Mouse (Mus musculus) limb, embryonic 15.5 days (tissue): ENCODE results near the gene Tlr12. TPM values are rescaled to one million over a fixed set of nuclear protein-coding genes. Genes with fewer than 3 reads are reported as not detected.
"Not testable (repeated sequence)": the region's sequence is repeated elsewhere in the genome, so short reads cannot be mapped to it uniquely, and the experiment has no call there.

Experiments used
- ATAC-seq: fragments of 200-750 bp; cut with Nextera tagmentation; 2 replicates; pipeline ENCODE4 v1.8.0; 2017; ENCODE audit warnings: low read depth, moderate TSS enrichment; ENCODE audit not compliant: insufficient number of reproducible peaks, low FRiP score, low TSS enrichment
- H3K27ac ChIP-seq: fragments of 300-500 bp; sonication (generic); 2 replicates; pipeline ENCODE4 v1.5.1; 2015; ENCODE audit warnings: moderate library complexity, mild to moderate bottlenecking, inconsistent platforms
- H3K27me3 ChIP-seq: fragments of 300-500 bp; sonication (generic); 2 replicates; pipeline ENCODE4 v1.6.1; 2015; ENCODE audit warnings: inconsistent platforms
- H3K36me3 ChIP-seq: fragments of 300-500 bp; sonication (generic); 2 replicates; pipeline ENCODE4 v1.6.1; 2015; ENCODE audit warnings: inconsistent platforms
- H3K4me1 ChIP-seq: fragments of 300-500 bp; sonication (generic); 2 replicates; pipeline ENCODE4 v1.6.1; 2015; ENCODE audit warnings: inconsistent platforms
- H3K4me2 ChIP-seq: fragments of 300-500 bp; sonication (generic); 2 replicates; pipeline ENCODE4 v1.6.1; 2015; ENCODE audit warnings: mild to moderate bottlenecking, inconsistent platforms
- H3K4me3 ChIP-seq: fragments of 300-500 bp; sonication (generic); 2 replicates; pipeline ENCODE4 v1.5.1; 2015; ENCODE audit warnings: mild to moderate bottlenecking, inconsistent platforms
- H3K9ac ChIP-seq: fragments of 300-500 bp; sonication (generic); 2 replicates; pipeline ENCODE4 v1.6.1; 2015; ENCODE audit warnings: inconsistent platforms
- H3K9me3 ChIP-seq: fragments of 300-500 bp; sonication (generic); 2 replicates; pipeline ENCODE4 v1.6.1; 2016; ENCODE audit warnings: inconsistent platforms
- WGBS: fragments of 180-500 bp; shearing (Covaris S2); methylation state at CpG from one replicate; pipeline ENCODE4 v1.1.7; 2015; 5-methylcytosine and 5-hydroxymethylcytosine counted together
- polyA plus RNA-seq: library from polyadenylated mRNA; unstranded; fragments of >200 nt; fragmentation: Nextera tagmentation; extraction: Ambion mirVana; gene quantifications from 2 replicates; pipeline ENCODE4 v1.2.1, GENCODE M21; 2015

Tlr12 gene
- polyA plus RNA-seq: 0.72 and 0.76 TPM in 2 replicates

- WGBS: 51% methylated on average over 15 of the region's 15 CpGs
- Histone ChIP-seq H3K9me3 (no peaks in the 10 kb centered on the region), H3K36me3 (no peaks in the 10 kb centered on the region), H3K27me3 (peaks cover 19% of the 10 kb centered on the region; the same call in 1 of the 2 replicates), H3K9ac (no peak within 1 kb of the TSS), H3K4me1 (peaks cover 28% of the 10 kb centered on the region), H3K4me2 (no peak within 1 kb of the TSS), H3K4me3 (no peak within 1 kb of the TSS), H3K27ac (peak within 1 kb of the TSS; percentile 12; the same call in 1 of the 2 replicates)
- ATAC-seq: no peak
Observed at GRCm38 (mm10) chr4:128618246-128618911, at the start of gene Tlr12. Gene Tlr12, minus strand, starts transcription at chr4:128618619.

DNA sequence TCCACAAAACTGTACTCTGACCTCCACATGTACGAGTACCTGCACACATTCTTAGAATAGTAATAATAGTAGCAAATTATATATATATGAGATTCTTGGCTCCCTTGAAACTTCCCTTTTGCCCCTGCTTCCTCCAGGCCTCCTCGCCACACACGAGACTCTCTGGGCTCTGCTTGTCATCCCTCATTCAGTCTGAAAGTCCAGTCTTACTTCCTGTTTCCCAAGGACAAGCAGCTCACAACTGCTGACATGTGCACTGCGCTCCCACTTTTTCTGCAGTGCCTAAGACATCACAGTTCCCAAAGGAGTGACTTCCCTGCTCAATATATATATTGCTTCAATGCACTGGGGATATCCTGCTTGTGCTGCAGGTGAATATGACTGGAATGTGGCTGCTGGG is 48.8 kb upstream of the Tlr12 start:
- ATAC-seq, H3K4me3 ChIP-seq: not testable (repeated sequence)

GRCm38 (mm10) chr4:128666362-128666761 is 47.9 kb upstream of the Tlr12 start:
- not testable (repeated sequence) for ATAC-seq, H3K4me2 ChIP-seq, H3K9ac ChIP-seq, H3K9me3 ChIP-seq, H3K36me3 ChIP-seq, H3K4me3 ChIP-seq, H3K27me3 ChIP-seq, H3K27ac ChIP-seq
- WGBS: 54% methylated on average over 7 of the region's 7 CpGs
- H3K4me1 ChIP-seq: peaks cover 10% of the 10 kb centered on the region

More for the DNA sequence above, 48.8 kb upstream of the Tlr12 start:
- H3K27me3 ChIP-seq, H3K36me3 ChIP-seq, H3K9ac ChIP-seq, H3K4me2 ChIP-seq, H3K9me3 ChIP-seq, H3K27ac ChIP-seq: not testable (repeated sequence)
- WGBS: 56% methylated on average over 4 of the region's 4 CpGs
- H3K4me1 ChIP-seq: peaks cover 10% of the 10 kb centered on the region

DNA sequence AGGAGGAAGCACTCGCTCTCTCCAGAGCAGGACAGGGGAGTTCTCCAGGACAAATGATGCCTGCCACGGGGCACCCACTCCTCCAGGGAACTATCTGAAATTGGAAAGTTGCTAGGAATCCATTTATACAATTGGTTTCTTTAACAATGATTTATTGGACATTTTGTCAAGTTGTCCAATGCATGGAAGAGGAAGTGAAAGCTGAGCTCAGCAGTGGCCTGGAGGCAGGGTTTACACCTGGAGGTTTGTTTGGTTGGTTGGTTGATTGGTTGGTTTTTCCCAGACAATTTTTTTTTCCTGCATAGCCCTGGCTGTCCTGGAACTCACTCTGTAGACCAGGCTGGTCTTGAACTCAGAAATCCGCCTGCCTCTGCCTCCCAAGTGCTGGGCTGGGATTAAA is 45.6 kb upstream of the Tlr12 start:
- no peaks in the 10 kb centered on the region for H3K27me3 ChIP-seq
- H3K4me2 ChIP-seq: no peak overlapping the region
- H3K9ac ChIP-seq: no peak overlapping the region
- H3K9me3 ChIP-seq: no peaks in the 10 kb centered on the region
- H3K27ac ChIP-seq: no peak overlapping the region
- peaks cover 2% of the 10 kb centered on the region; the same call in 1 of the 2 replicates for H3K4me1 ChIP-seq
- no peak for ATAC-seq
- no peak overlapping the region for H3K4me3 ChIP-seq
- no peaks in the 10 kb centered on the region for H3K36me3 ChIP-seq
- WGBS: 67% methylated on average over 3 of the region's 3 CpGs

DNA sequence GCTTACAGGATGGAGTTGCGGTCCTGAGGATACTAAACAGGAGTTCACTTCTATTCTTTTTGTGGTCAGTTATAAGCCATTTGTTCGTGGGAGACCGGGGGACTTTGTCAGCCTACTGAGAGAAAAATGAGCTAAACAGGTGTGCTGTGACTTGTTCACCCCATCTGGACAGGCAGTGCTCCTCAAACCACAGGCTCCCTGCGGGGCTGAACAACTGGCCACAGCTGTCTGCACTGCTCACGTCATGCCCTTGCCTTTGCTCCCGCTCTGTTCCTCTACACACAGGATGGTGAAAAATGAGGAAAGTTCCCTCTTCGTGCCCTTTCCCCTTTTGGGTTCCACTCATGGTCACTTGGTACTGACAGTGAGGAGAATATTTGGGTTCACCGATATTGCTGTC is 42.6 kb upstream of the Tlr12 start:
- Histone ChIP-seq H3K27me3 (no peaks in the 10 kb centered on the region), H3K27ac (no peak overlapping the region), H3K9me3 (no peaks in the 10 kb centered on the region), H3K4me2 (no peak overlapping the region), H3K4me1 (peaks cover 7% of the 10 kb centered on the region; the same call in 1 of the 2 replicates), H3K4me3 (no peak overlapping the region), H3K9ac (no peak overlapping the region), H3K36me3 (no peaks in the 10 kb centered on the region)
- ATAC-seq: no peak
- 70% methylated on average over 8 of the region's 8 CpGs for WGBS

DNA sequence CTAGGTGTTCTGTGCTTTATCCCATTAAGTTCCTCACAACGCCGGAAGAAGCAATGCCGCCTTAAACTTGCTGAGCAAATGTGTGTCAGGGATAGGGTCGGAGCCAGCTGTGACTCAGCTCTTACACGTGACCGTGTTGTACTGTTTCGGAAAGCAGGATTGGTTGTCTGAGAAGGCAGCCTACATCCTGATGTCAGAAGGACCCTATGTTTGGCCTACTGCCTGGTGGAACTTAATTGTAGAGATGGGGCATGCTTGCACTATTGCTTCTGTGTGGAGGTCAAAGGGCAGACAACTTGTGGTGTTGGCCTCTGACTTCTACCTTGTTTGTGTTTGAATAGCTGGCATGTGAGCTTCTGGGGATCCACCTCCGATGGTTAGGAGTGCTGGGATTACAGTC is 41.8 kb upstream of the Tlr12 start:
- peaks cover 16% of the 10 kb centered on the region for H3K4me1 ChIP-seq
- ATAC-seq: no peak

GRCm38 (mm10) chr4:128655446-128655845 is 37.0 kb upstream of the Tlr12 start:
- ATAC-seq: no peak
- Histone ChIP-seq H3K9me3 (no peaks in the 10 kb centered on the region), H3K4me1 (peaks cover 31% of the 10 kb centered on the region), H3K4me3 (peak overlapping the region; percentile 78), H3K4me2 (peak overlapping the region; percentile 96), H3K27me3 (no peaks in the 10 kb centered on the region), H3K9ac (peak overlapping the region; percentile 75), H3K36me3 (no peaks in the 10 kb centered on the region), H3K27ac (peak overlapping the region; percentile 86)
- 2% methylated on average over 12 of the region's 12 CpGs for WGBS

More for the DNA sequence above, 41.8 kb upstream of the Tlr12 start:
- Histone ChIP-seq H3K36me3 (no peaks in the 10 kb centered on the region), H3K27me3 (no peaks in the 10 kb centered on the region), H3K9ac (no peak overlapping the region), H3K27ac (no peak overlapping the region), H3K4me2 (no peak overlapping the region), H3K4me3 (no peak overlapping the region), H3K9me3 (no peaks in the 10 kb centered on the region)
- whole genome bisulfite sequencing: 88% methylated on average over 8 of the region's 8 CpGs

DNA sequence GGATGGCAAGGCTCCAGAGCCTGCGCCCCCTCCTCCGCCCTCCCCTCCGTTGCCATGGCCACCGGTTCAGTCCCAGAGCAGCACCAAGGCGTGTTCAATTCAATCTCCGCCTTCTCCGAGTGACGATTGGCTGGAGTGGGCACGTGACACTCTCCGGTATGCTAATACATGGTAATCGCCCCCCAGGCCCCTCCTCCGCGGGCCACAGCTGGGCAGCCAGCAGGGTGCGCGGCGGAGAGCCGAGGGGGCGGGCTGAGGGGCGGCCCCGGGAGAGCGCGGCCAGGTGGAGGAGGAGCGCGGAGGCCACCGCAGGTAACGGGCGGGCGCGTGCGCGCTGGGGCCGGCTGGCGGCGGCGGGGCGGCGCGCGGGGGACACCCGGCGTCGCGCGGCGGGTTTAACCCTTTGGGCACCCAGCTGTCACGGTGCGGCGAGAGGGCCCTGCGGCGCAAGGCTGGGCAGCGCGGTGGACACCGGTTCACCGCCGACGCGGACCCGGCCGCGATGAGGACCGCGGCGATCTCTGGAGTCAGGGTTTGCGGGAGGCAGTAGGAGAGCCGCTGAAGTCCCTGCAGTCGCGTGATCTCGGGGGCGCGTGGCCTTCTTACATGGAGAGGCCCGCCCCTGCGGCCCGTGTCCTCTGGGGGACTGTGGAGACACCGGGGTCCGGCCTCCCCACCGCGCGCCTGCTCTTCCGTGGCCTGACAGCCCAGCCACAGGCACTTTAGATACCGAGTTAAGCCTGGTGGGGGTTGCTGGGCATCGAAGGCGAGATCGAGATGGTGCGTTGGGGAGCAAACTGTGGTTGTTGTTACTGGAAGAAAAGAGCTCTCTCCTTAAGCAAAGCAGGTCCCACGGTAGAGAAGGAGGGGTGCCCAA is 36.3 kb upstream of the Tlr12 start, which contains the start of gene Phc2:
Phc2 (plus strand) TSS at position 198 of the 877 bp plus-strand sequence.
- peak within 1 kb of the TSS; percentile 78 for H3K4me3 ChIP-seq
- WGBS: under 1% methylated on average over 78 of the region's 85 CpGs
- H3K9me3 ChIP-seq: no peaks in the 10 kb centered on the region
- peak within 1 kb of the TSS; percentile 75 for H3K9ac ChIP-seq
- no peaks in the 10 kb centered on the region for H3K27me3 ChIP-seq
- peak; percentile 90 for ATAC-seq
- peak within 1 kb of the TSS; percentile 96 for H3K4me2 ChIP-seq
- H3K27ac ChIP-seq: peak within 1 kb of the TSS; percentile 86
- peaks cover 31% of the 10 kb centered on the region for H3K4me1 ChIP-seq
- no peaks in the 10 kb centered on the region for H3K36me3 ChIP-seq

DNA sequence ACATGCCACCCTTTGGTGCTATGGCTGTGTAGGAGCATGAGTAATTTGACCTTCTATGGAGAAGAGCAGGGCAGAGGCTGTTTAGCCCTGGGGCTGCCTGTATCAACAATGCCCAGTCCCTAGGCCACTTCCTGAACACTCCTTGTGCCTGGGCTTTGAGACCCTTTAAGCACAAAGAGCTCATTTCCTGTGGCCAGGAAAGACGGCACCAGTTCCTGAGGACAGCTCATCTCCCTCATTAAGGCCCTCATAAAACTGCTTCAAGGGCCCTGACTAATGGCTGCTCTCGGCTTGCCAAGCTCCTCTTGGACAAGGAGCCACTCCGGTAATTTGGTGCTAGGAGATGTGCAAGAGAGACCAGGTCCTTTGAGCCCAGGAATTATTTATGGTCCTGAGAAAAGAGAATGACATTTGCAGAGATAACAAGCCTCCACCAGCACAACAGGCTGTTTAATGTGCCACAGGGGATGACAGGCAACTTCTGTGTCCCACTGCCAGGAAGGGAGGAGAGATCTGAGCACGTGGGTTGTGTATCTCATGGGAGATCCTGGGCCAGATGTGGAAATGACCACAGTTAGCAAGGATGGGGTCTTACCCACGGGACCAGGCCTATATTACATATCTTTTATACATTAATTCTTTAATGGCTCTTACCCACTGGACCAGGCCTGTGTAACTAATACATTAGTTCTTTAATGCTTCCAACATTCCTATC is 34.3 kb upstream of the Tlr12 start:
- Histone ChIP-seq H3K4me2 (no peak overlapping the region), H3K4me3 (no peak overlapping the region), H3K4me1 (peaks cover 34% of the 10 kb centered on the region), H3K27ac (0 out of 2 replicates have a peak overlapping the region, but pooled peaks have one; percentile 17), H3K9ac (no peak overlapping the region), H3K27me3 (no peaks in the 10 kb centered on the region), H3K9me3 (no peaks in the 10 kb centered on the region), H3K36me3 (no peaks in the 10 kb centered on the region)
- 24% methylated on average over 5 of the region's 5 CpGs for WGBS
- no peak for ATAC-seq

DNA sequence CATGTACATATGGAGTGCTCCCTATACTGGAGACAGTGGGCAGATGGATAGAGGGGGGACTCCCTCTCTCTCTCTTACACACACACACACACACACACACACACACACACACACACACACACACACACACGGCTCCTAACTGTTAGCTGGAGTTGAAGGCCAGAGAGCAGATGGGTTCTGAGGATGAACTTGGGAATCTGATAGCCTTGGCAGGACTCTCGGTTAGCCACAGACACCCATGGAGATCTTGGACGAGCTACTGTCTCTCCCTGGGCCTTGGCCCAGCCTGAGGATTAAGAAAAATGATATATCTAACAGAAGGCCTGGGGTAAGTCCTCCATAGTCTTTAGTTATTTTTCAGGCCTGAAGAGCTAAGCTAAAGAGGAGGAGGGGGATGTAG is 33.1 kb upstream of the Tlr12 start:
- H3K27me3 ChIP-seq: no peaks in the 10 kb centered on the region
- H3K4me3 ChIP-seq: no peak overlapping the region
- no peaks in the 10 kb centered on the region for H3K36me3 ChIP-seq
- H3K4me2 ChIP-seq: no peak overlapping the region
- no peak overlapping the region for H3K9ac ChIP-seq
- WGBS: 50% methylated on average over 3 of the region's 3 CpGs
- H3K9me3 ChIP-seq: no peaks in the 10 kb centered on the region
- no peak for ATAC-seq
- H3K27ac ChIP-seq: no peak overlapping the region
- peaks cover 33% of the 10 kb centered on the region for H3K4me1 ChIP-seq

DNA sequence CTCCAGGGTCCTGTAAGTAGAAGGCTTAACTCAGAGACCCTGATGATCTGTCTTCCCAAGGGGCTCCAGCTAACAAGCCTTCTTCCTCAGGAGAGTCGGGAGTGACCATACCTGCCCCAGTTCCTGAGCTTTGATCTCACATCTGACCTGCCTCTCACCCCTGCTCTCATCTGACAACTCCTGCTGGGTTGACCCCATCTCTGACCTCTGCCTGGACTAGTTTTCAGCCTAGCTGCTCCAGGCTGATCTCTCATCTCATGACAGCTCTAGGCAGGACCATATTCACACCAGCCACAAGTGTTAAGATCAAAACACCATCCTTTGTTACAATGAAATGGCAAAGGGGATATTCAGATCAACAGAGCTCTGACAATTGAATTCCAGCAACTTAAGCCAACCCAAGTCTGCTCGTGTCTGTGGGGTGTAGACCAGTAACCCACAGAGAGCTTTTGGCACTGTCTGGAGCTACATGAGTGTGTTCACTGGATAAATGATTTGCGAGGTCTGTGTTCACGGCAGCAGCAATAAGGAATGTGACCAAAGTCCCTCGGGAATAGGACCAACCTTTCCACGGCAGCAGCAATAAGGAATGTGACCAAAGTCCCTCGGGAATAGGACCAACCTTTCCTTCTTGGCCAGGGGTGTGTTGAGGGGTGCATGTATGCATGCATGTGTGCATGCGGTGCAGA is 30.3 kb upstream of the Tlr12 start:
- Histone ChIP-seq H3K9me3 (no peaks in the 10 kb centered on the region), H3K4me2 (no peak overlapping the region), H3K36me3 (no peaks in the 10 kb centered on the region), H3K27me3 (no peaks in the 10 kb centered on the region), H3K4me3 (no peak overlapping the region), H3K27ac (no peak overlapping the region), H3K9ac (no peak overlapping the region), H3K4me1 (peaks cover 10% of the 10 kb centered on the region)
- ATAC-seq: no peak
- WGBS: 29% methylated on average over 8 of the region's 8 CpGs
